Mouse (Mus musculus) granulocyte monocyte progenitor cell, adult 5-6 weeks (primary cell): Measurements from ENCODE around the gene Dnttip2. TPM values are rescaled to one million over a fixed set of nuclear protein-coding genes. Genes with fewer than 3 reads are reported as not detected.

Experiments
- ATAC-seq: replicated peaks from 2 replicates; pipeline ENCODE4 v1.8.0; 2016; ENCODE audit warnings: mild to moderate bottlenecking, moderate TSS enrichment, inconsistent platforms; ENCODE audit not compliant: poor library complexity, severe bottlenecking
- total RNA-seq, 2 experiments: library from RNA; stranded (forward) in 1 of 2; stranded (reverse) in 1 of 2; fragments of 200-712, 200-1000 nt in 1 of 2; fragments of >200 nt in 1 of 2; fragmentation: Nextera tagmentation in 1 of 2; gene quantifications; 2 replicates each; pipeline ENCODE4 v1.2.3; 2014 to 2017

Gene Dnttip2
- total RNA-seq, 2 experiments from 2014 or later: 109 TPM

DNA sequence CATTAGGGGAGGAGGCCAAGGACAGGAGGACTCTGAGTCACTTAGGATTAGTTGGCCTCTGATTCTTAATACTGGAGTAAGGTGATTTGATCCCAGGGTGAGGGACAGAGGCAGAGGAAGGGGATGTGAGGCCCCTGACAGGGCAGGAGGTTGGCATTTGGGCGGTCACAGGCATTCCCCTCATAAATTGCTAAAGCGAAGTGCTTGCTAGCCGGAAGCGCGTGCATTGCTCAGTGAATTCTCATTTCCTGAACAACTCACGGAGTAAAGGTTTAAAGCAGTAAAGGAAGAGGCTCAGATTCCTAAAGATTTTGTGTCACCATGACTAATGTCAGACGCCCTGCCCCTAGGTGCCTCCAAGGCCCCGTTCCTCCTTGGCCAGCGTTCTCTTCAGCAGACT is 48.0 kb downstream of the Dnttip2 start:
- peak; percentile 64 for ATAC-seq

DNA sequence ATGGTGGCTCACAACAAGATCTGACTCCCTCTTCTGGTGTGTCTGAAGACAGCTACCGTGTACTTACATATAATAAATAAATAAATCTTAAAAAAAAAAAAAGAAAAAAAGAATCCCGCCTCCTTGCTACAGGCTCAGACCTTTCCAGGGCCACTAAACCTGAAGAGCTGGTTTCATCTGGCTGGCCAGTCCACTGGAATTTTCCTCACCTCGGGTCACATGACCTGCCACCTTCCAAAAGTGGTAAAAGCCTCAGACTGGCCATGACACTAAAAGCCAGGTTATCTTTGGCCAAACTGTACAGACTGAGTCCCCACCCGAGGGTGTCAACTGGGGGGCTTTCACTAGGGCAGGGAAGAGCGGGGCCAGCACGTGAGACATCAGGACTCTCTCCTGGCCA is 49.7 kb downstream of the Dnttip2 start:
- ATAC-seq: no peak

DNA sequence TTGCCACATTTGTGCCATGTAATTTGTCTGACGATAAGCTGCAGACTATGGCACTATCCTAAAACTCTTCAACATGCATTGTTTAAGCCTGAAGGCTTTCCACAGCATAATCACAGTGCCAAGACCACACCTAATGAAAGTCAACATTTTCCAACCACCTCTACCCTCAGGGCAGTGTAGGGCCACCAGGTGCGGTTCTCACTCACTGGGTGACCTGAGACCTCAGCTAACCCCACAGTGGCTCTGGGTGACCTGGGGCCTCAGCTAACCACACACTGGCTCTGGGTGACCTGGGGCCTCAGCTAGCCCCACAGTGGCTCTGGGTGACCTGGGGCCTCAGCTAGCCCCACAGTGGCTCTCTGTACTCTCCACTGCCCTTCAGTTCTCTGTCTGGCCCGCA is 50.3 kb downstream of the Dnttip2 start:
- ATAC-seq: no peak

- no peak for ATAC-seq
Measured at GRCm38 (mm10) chr3:122330484-122330883, 56.3 kb downstream of the Dnttip2 start.

DNA sequence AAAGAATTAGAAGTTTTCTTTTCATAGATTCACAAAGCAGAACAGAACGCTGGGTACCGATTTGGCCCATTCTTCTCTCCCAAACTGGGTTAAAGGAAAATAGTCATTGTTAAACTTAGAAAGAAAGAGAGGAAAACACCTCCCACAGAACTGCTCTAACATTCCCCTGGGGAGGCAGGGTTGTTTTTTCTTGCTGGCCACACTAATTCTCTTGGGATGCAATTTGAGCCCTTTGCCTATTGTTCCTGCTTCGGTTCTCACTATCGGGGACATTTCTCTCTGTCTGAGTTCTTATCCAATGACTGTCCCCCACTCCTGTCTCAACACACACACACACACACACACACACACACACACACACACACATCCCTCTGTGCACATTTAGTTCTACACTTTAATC is 59.3 kb downstream of the Dnttip2 start:
- no peak for ATAC-seq

- peak; percentile 45 for ATAC-seq
Measured at GRCm38 (mm10) chr3:122333902-122334301, 59.7 kb downstream of the Dnttip2 start.

DNA sequence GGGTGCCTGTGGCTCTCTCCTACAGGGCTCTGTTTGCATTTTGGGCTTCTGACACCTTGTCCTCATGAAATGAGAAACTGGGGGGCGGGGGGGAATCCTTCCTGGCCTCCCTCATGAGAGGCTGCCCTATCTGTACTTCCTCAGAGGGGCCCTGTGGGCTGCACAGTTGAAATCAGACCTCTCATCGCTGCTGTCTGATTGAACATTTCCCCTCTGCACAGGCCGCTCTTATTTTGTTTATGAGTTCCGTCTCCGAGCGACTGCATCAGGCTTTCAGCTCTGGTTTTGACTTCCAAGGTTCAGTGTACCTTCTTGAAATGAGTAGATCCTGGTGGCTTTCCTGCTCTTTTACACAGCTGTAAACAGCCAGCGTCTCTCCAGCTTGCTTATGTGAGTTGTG is 60.2 kb downstream of the Dnttip2 start:
- ATAC-seq: peak; percentile 53

Other genes with a start within 250 kb of the Dnttip2 start
- 0.64 TPM in 1 of 2 replicates, not detected in the other for gene Abca4, start 229.9 kb upstream of the Dnttip2 start, total RNA-seq (2014; fragmentation: Nextera tagmentation)
- gene Abca4, start 229.9 kb upstream of the Dnttip2 start, total RNA-seq (2017): 0.52 TPM in 1 of 2 replicates, not detected in the other
- 74.4 and 94.6 TPM in 2 replicates for gene Gclm, start 28.8 kb upstream of the Dnttip2 start, total RNA-seq (2014; fragmentation: Nextera tagmentation)
- 37.8 and 46.7 TPM in 2 replicates for gene Gclm, start 28.8 kb upstream of the Dnttip2 start, total RNA-seq (2017)
- gene Bcar3, start 19.7 kb downstream of the Dnttip2 start, total RNA-seq (2014; fragmentation: Nextera tagmentation): not detected in 2 replicates
- 0.77 and 0.86 TPM in 2 replicates for gene Bcar3, start 19.7 kb downstream of the Dnttip2 start, total RNA-seq (2017)